Mouse (Mus musculus) megakaryocyte, adult 5-6 weeks (primary cell): ENCODE results near the gene Ilk. TPM values are rescaled to one million over a fixed set of nuclear protein-coding genes. Genes with fewer than 3 reads are reported as not detected.
"Not testable (repeated sequence)": the region's sequence is repeated elsewhere in the genome, so short reads cannot be mapped to it uniquely, and the experiment has no call there.

Source experiments
- ATAC-seq: 2 replicates; pipeline ENCODE4 v1.8.0; 2016; ENCODE audit warnings: mild to moderate bottlenecking, inconsistent platforms; ENCODE audit not compliant: poor library complexity, severe bottlenecking
- total RNA-seq, 2 experiments: library from RNA; stranded (forward) in 1 of 2; stranded (reverse) in 1 of 2; fragments of 153-499, 151-499 nt in 1 of 2; fragments of 221-1000, 200-1000 nt in 1 of 2; gene quantifications; 2 replicates each; pipeline versions ENCODE4 v1.2.3 to v1.2.4; 2015 to 2017

Gene Ilk
- total RNA-seq (2015) (259 and 268 TPM in 2 replicates), total RNA-seq (2017) (180 and 183 TPM in 2 replicates)

GRCm38 (mm10) chr7:105736264-105736901 is at the start of gene Ilk:
TSS of gene Ilk (plus strand) at chr7:105736592.
- ATAC-seq, result peak; percentile 84

GRCm38 (mm10) chr7:105690875-105691274 is 45.5 kb upstream of the Ilk start:
- peak; percentile 94 for ATAC-seq

- no peak for ATAC-seq
Observed at GRCm38 (mm10) chr7:105703184-105703583, 33.2 kb upstream of the Ilk start.

GRCm38 (mm10) chr7:105703816-105704215 is 32.6 kb upstream of the Ilk start:
- ATAC-seq, result no peak

- peak; percentile 51 for ATAC-seq
Observed at GRCm38 (mm10) chr7:105708733-105709132, 27.7 kb upstream of the Ilk start.

- ATAC-seq, result 0 out of 2 replicates have a peak, but pooled peaks have one; percentile 35
Observed at GRCm38 (mm10) chr7:105715366-105715765, 21.0 kb upstream of the Ilk start.

GRCm38 (mm10) chr7:105721916-105722315 is 14.5 kb upstream of the Ilk start:
- ATAC-seq, result no peak

- peak; percentile 99 for ATAC-seq
Observed at GRCm38 (mm10) chr7:105726144-105726979, 10.0 kb upstream of the Ilk start.

GRCm38 (mm10) chr7:105726980-105727325 is 9.4 kb upstream of the Ilk start:
- no peak for ATAC-seq

- ATAC-seq, result no peak
Observed at GRCm38 (mm10) chr7:105728701-105729428, 7.5 kb upstream of the Ilk start.

GRCm38 (mm10) chr7:105733836-105734235 is 2.6 kb upstream of the Ilk start:
- ATAC-seq, result no peak

- no peak for ATAC-seq
Observed at GRCm38 (mm10) chr7:105734826-105735225, 1.6 kb upstream of the Ilk start.

GRCm38 (mm10) chr7:105735464-105735863 is 928 bp upstream of the Ilk start:
- not testable (repeated sequence) for ATAC-seq

- ATAC-seq, result peak; percentile 28
Observed at GRCm38 (mm10) chr7:105736911-105737521, 624 bp downstream of the Ilk start, which contains the start of gene Rrp8. TSS of gene Rrp8 (minus strand) at chr7:105737385.

GRCm38 (mm10) chr7:105737648-105738047 is 1.3 kb downstream of the Ilk start:
- ATAC-seq, result no peak

GRCm38 (mm10) chr7:105738286-105738685 is 1.9 kb downstream of the Ilk start:
- no peak for ATAC-seq

- peak; percentile 31 for ATAC-seq
Observed at GRCm38 (mm10) chr7:105738948-105739347, 2.6 kb downstream of the Ilk start.

GRCm38 (mm10) chr7:105740089-105740795 is 3.9 kb downstream of the Ilk start:
- ATAC-seq, result no peak

- no peak for ATAC-seq
Observed at GRCm38 (mm10) chr7:105740851-105741250, 4.5 kb downstream of the Ilk start.

GRCm38 (mm10) chr7:105741978-105742377 is 5.6 kb downstream of the Ilk start:
- ATAC-seq, result no peak
